Mouse (Mus musculus) thymus, adult 2 months (tissue): ENCODE data around the gene Gria4.

Source experiments
- CTCF ChIP-seq: fragments of 200-500 bp; IDR thresholded peaks from 2 replicates; pipeline ENCODE4 v1.5.1; 2012; ENCODE audit warnings: mild to moderate bottlenecking, control low read depth, low read length, moderate library complexity, borderline replicate concordance; ENCODE audit not compliant: control insufficient read depth, poor library complexity, insufficient read depth; ENCODE audit errors: extremely low read depth
- POLR2A ChIP-seq: fragments of 200-500 bp; IDR thresholded peaks from 2 replicates; pipeline ENCODE4 v1.6.1; 2012; ENCODE audit warnings: mild to moderate bottlenecking, low read length, control low read depth, moderate library complexity; ENCODE audit not compliant: control insufficient read depth, poor library complexity, insufficient read depth; ENCODE audit errors: extremely low read depth

DNA sequence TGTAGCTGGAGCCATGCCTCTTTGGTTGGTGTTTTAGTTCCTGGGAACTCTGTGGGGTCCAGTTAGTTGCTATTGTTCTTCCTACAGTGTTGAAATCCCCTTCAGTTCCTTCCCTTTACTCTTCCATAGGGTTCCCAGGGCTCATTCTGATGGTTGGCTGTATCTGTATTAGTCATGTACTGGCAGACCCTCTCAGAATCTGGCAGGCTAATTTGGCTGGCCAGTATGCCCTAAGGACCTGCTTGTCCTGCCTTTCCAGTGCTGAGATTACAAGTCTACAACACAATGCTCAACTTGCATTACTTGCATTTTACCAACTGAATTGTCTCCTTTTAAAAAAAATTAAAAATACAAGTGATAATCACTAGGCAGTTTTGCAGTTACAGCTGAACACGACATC, 338.4 kb downstream of the Gria4 start:
- TF ChIP-seq POLR2A, result no peak
- TF ChIP-seq CTCF, result no peak
